Mouse (Mus musculus): ENCODE measurements around the gene March6. TPM values are rescaled to one million over a fixed set of nuclear protein-coding genes. Genes with fewer than 3 reads are reported as not detected.

March6 gene
- polyA plus RNA-seq, 1 experiment = not detected

- 43% methylated on average over 10 of the region's 10 CpGs for WGBS
- no peaks in the 10 kb centered on the region; the same call in 1 of the 2 replicates for H3K4me1 ChIP-seq (ENCODE audit: control insufficient read depth, insufficient read depth, low read length)
- H3K4me3 ChIP-seq (ENCODE audit: insufficient read depth, low read depth, low read length) = no peak overlapping the region
- no peak overlapping the region for H3K27ac ChIP-seq (ENCODE audit: insufficient read depth, low read depth, low read length)
- no peak for TF ChIP-seq CTCF (IDR thresholded peaks at IDR 0.05; ENCODE audit: insufficient read depth, low read depth, low read length)
- TF ChIP-seq POLR2A (IDR thresholded peaks at IDR 0.05; ENCODE audit: insufficient read depth, low read depth, low read length) = no peak
Measured at GRCm38 (mm10) chr15:31454096-31454860, 76.6 kb downstream of the March6 start.

GRCm38 (mm10) chr15:31453098-31453916 lies 77.5 kb downstream of the March6 start, which contains the start of gene Ropn1l:
TSS of gene Ropn1l (minus strand) at chr15:31453737.
- no peaks in the 10 kb centered on the region; the same call in 1 of the 2 replicates for H3K4me1 ChIP-seq (ENCODE audit: control insufficient read depth, insufficient read depth, low read length)
- TF ChIP-seq CTCF (IDR thresholded peaks at IDR 0.05; ENCODE audit: insufficient read depth, low read depth, low read length) (no peak), POLR2A (IDR thresholded peaks at IDR 0.05; ENCODE audit: insufficient read depth, low read depth, low read length) (peak; percentile 42; the same call in 1 of the 2 replicates)
- peak within 1 kb of the TSS; percentile 49; the same call in 1 of the 2 replicates for H3K27ac ChIP-seq (ENCODE audit: insufficient read depth, low read depth, low read length)
- peak within 1 kb of the TSS; percentile 83 for H3K4me3 ChIP-seq (ENCODE audit: insufficient read depth, low read depth, low read length)
- WGBS = under 1% methylated on average over 57 of the region's 57 CpGs

DNA sequence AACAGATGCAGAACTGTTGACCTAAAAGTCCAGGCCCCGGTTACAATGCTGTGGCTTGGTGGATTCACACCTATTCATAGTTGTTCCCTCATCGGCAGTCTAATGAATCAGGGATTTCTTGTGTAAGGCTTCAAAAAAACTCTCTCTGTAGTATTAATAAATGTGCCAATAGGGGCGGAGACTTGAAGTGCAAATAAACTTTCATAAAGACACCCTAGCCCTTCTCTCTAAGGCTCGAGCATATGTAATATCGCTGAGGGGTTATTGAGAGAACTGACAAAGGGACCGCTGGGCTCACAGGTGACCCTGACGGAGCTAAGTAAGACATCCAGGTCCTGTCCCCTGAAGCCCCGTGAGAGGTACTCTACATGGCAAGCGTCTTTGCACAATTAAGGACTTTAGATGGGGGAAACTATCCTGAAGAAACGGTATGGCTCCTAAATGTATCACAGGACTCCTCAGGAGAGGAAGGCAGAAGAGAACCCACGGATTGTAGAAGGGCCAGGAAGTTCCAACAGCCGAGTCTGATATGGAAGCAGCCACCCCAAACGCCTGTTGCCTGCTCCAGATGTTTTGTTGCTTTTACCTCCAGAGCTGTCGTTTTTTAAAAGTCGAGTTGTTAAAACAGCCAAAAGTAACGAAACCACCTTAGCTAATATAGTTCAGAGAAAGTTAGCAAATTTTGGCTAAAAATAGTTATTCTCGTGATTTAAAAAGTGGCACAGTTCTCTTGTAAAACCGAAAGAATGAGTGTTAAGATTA lies 78.3 kb downstream of the March6 start:
- 49% methylated on average over 18 of the region's 18 CpGs for WGBS

DNA sequence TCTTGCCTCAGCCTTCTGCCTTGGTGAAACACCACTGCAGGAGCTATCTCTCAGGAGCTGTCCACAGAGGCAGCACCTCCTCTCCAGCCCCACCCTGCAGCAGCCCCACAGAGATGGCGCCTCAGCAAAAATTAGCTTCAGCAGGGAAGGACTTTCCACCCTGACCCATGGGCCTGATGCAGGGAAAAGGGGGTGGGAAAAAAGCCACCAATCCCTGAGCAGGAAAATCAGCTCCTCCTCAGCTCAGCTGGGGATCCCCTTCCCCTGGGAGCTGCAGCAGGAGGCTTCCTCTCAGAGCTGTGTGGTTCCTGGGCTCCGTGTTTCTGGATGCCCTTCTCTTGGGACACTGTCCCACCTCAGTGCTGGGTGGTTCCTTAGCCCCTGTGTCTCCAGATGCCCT lies 81.1 kb downstream of the March6 start:
- Histone ChIP-seq H3K4me1 (ENCODE audit: control insufficient read depth, insufficient read depth, low read length) (peaks cover 4% of the 10 kb centered on the region), H3K4me3 (ENCODE audit: insufficient read depth, low read depth, low read length) (no peak overlapping the region), H3K27ac (ENCODE audit: insufficient read depth, low read depth, low read length) (no peak overlapping the region)
- TF ChIP-seq POLR2A (IDR thresholded peaks at IDR 0.05; ENCODE audit: insufficient read depth, low read depth, low read length) = no peak
- no peak for TF ChIP-seq CTCF (IDR thresholded peaks at IDR 0.05; ENCODE audit: insufficient read depth, low read depth, low read length)
- WGBS = 36% methylated on average over 2 of the region's 2 CpGs

More for the DNA sequence above, 78.3 kb downstream of the March6 start:
- Histone ChIP-seq H3K4me1 (ENCODE audit: control insufficient read depth, insufficient read depth, low read length) (no peaks in the 10 kb centered on the region; the same call in 1 of the 2 replicates), H3K4me3 (ENCODE audit: insufficient read depth, low read depth, low read length) (0 out of 2 replicates have a peak overlapping the region, but pooled peaks have one; percentile 83), H3K27ac (ENCODE audit: insufficient read depth, low read depth, low read length) (no peak overlapping the region)
- TF ChIP-seq CTCF (IDR thresholded peaks at IDR 0.05; ENCODE audit: insufficient read depth, low read depth, low read length) = no peak
- no peak for TF ChIP-seq POLR2A (IDR thresholded peaks at IDR 0.05; ENCODE audit: insufficient read depth, low read depth, low read length)

GRCm38 (mm10) chr15:31447121-31447520 lies 83.7 kb downstream of the March6 start:
- no peak overlapping the region for H3K27ac ChIP-seq (ENCODE audit: insufficient read depth, low read depth, low read length)
- 19% methylated on average over 7 of the region's 7 CpGs for WGBS
- H3K4me1 ChIP-seq (ENCODE audit: control insufficient read depth, insufficient read depth, low read length) = peaks cover 4% of the 10 kb centered on the region
- no peak overlapping the region for H3K4me3 ChIP-seq (ENCODE audit: insufficient read depth, low read depth, low read length)
- no peak for TF ChIP-seq CTCF (IDR thresholded peaks at IDR 0.05; ENCODE audit: insufficient read depth, low read depth, low read length)
- TF ChIP-seq POLR2A (IDR thresholded peaks at IDR 0.05; ENCODE audit: insufficient read depth, low read depth, low read length) = no peak

GRCm38 (mm10) chr15:31442698-31443097 lies 88.2 kb downstream of the March6 start:
- no peak overlapping the region for H3K27ac ChIP-seq (ENCODE audit: insufficient read depth, low read depth, low read length)
- WGBS = 95% methylated on average over 4 of the region's 4 CpGs
- H3K4me1 ChIP-seq (ENCODE audit: control insufficient read depth, insufficient read depth, low read length) = peaks cover 4% of the 10 kb centered on the region
- TF ChIP-seq CTCF (IDR thresholded peaks at IDR 0.05; ENCODE audit: insufficient read depth, low read depth, low read length) (no peak), POLR2A (IDR thresholded peaks at IDR 0.05; ENCODE audit: insufficient read depth, low read depth, low read length) (no peak)
- H3K4me3 ChIP-seq (ENCODE audit: insufficient read depth, low read depth, low read length) = no peak overlapping the region

DNA sequence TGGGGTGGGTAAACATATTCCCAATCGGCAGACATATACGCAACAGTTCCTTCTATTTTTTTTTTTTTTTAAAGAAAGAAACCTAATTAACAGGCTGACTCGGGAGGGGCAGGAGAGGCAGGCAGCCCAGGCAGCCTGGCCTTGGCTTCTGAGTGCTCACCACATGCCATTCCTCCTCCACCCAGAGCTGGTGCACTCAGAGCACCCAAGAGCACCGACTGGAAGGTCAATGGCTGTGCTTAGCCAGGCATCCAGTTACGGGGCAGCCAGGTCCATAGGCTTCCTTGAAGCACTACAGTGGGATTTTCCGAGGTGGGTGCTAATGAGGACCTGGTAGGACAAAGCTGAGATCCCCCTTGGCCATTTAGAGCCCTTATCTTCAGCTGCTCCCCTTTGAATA lies 88.9 kb downstream of the March6 start:
- H3K27ac ChIP-seq (ENCODE audit: insufficient read depth, low read depth, low read length) = no peak overlapping the region
- peaks cover 3% of the 10 kb centered on the region for H3K4me1 ChIP-seq (ENCODE audit: control insufficient read depth, insufficient read depth, low read length)
- H3K4me3 ChIP-seq (ENCODE audit: insufficient read depth, low read depth, low read length) = no peak overlapping the region
- WGBS = 85% methylated on average over 6 of the region's 6 CpGs
- TF ChIP-seq CTCF (IDR thresholded peaks at IDR 0.05; ENCODE audit: insufficient read depth, low read depth, low read length) (no peak), POLR2A (IDR thresholded peaks at IDR 0.05; ENCODE audit: insufficient read depth, low read depth, low read length) (no peak)

GRCm38 (mm10) chr15:31436811-31437210 lies 94.0 kb downstream of the March6 start:
- TF ChIP-seq CTCF (IDR thresholded peaks at IDR 0.05; ENCODE audit: insufficient read depth, low read depth, low read length) = no peak
- Histone ChIP-seq H3K4me3 (ENCODE audit: insufficient read depth, low read depth, low read length) (no peak overlapping the region), H3K27ac (ENCODE audit: insufficient read depth, low read depth, low read length) (no peak overlapping the region), H3K4me1 (ENCODE audit: control insufficient read depth, insufficient read depth, low read length) (peaks cover 5% of the 10 kb centered on the region; the same call in 1 of the 2 replicates)
- 93% methylated on average over 2 of the region's 2 CpGs for WGBS

All from olfactory bulb, adult 2 months (tissue).